Mouse (Mus musculus) layer of hippocampus, postnatal 36 days (tissue): ENCODE measurements around the gene Ankk1. TPM values are rescaled to one million over a fixed set of nuclear protein-coding genes. Genes with fewer than 3 reads are reported as not detected.

Source experiments
- DNase-seq, 2 experiments: peaks; one replicate each; pipeline ENCODE4 v3.0.0; 2022
- total RNA-seq, 2 experiments: library from RNA; stranded (reverse); gene quantifications; 2 replicates each; pipeline ENCODE4 v1.2.3; 2021

The Ankk1 gene
- not detected for total RNA-seq

- no peak for DNase-seq
These were observed at the start of gene Ankk1 for GRCm38 (mm10) chr9:49426921-49427320. TSS of gene Ankk1 (minus strand) at chr9:49427021.

- no peak for DNase-seq
These were observed 45.3 kb upstream of the Ankk1 start for GRCm38 (mm10) chr9:49472126-49472525.

DNA sequence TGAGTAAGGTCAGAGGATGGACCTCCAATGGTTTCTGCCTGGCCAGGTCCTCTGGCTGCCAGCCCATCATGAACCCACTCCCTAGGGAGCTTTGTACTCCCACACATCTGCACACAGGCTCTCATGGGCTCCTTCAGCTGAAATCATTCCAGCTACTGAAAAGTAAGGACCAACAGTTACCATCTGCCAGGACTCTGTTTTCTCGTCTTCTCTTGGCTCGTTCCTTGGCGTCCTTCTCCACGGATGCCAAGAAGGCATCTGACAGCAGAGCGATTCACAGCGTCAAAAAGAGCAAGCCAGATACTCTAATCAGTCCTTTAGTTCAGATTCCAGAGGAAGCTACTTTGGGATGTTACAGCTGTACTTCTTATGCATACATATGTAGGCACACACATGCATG is 44.1 kb upstream of the Ankk1 start:
- DNase-seq = no peak

DNA sequence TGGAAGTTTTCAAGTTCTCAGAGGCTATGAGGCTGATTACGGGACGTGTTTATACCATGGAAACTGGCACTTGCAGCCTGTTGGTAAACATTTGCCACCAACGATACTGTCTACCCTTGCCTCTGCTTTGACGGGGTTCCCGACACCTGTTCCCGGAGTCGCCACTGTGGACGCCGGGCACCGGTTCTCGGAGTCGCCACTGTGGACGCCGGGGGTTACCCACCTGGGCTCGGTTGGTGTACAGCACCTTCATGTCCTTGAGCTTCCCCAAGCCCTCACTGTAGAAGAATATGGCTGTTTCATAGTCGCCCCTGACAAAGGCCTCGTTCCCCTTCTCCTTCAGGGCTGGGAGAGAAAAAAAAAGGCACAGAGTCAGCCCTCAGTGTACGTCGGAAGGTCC is 43.2 kb upstream of the Ankk1 start:
- DNase-seq = no peak

DNA sequence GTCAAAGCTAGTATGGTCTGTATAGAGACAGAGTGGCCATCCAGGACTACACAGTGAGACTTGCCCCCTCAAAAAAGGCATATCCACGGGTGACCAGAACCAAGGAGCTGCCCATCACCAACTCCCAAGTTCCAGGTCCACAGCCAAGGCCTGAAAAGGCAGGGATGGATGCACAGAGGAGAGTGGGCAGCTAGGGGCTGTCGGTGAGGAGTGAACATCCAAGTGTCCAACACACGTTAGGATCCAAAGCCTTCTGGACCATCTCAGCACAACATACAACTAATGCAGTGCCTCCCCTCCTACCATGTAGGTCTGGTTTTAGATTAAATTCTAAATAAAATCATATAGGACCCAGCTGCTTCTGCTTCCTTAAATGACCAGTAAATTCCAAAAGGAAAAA is 29.3 kb upstream of the Ankk1 start:
- DNase-seq = no peak

GRCm38 (mm10) chr9:49452396-49452795 is 25.6 kb upstream of the Ankk1 start:
- DNase-seq = no peak

DNA sequence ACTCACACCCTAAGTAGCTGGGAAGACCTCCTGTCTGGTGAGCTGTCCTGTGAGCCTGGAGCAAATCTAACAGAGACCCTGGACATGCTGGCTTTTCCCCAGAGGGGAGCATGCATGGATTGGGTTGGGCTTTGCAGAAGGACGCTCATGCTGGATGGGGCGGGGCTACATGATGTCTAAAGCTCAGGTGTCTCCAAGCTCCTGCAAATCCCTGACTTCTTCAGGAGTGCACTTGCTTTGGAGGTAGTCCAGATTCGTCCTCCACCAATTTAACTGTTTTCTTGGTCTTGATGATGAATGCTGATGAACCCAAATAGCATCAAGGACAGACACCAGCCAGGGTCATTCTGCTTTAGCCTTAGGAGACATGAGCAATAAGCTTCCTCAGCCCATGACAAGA is 23.7 kb upstream of the Ankk1 start:
- no peak for DNase-seq

- DNase-seq = no peak
These were observed 15.8 kb upstream of the Ankk1 start for GRCm38 (mm10) chr9:49442621-49443020.

GRCm38 (mm10) chr9:49427478-49427877 is 657 bp upstream of the Ankk1 start:
- DNase-seq = no peak

GRCm38 (mm10) chr9:49425585-49425984 is 1.2 kb downstream of the Ankk1 start:
- no peak for DNase-seq

DNA sequence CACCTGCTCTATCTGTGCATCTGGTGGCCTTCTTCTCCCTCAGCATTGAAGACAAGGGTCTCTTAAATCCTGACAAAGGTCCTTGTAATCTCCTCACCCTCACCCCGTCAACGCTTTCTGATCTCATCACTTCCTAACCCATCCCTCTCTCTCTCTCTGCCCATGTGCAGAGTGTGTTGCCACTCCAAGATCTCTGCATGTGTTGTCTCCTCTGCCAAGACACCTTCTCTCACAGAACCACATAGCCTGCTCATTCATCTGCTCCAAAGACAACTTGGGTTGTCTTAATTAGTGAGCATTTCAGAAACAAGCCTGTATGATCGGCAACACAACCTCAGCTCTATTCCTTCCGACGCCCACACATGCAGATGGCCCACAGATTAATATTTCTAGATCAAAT is 3.0 kb downstream of the Ankk1 start:
- DNase-seq = no peak

DNA sequence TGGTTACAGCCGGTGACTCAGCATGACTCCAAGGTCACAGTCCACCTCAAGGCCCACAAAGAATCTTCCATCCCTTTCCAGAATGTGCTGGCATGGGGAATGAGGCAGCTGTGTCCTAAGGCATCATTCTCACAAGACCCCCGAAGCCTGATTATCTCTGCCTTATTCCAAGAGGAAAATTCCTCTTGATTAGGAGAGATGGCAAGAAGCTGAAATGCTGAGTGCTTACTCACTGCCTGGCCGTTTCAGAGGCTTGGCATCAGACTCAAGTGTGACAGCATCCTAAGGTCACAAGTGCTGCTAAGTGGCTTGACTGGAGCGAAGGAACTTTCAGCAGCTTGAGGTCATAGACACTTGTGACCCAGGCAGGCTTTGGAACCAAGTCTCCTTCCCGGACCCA is 16.2 kb downstream of the Ankk1 start:
- no peak for DNase-seq

GRCm38 (mm10) chr9:49407028-49407427 is 19.8 kb downstream of the Ankk1 start:
- DNase-seq = no peak

DNA sequence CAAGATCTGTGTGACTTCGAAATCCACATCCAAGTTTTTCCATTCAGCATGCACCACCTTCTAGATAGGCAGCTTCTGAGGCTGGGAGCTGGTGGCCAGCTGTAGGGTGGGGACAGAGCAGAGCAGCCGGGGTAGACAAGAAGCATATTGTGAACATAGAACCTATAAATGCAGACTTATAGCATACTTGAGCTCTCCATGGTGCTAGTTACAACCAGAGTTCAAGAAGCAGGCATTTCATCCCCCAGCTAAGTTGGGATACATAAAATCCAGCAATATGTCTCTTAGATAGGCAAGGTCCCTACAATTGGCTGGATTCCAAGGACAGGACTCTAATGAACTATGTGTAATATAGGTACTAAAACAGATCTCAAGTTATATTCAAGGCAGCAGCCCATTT is 23.1 kb downstream of the Ankk1 start:
- DNase-seq = no peak

DNA sequence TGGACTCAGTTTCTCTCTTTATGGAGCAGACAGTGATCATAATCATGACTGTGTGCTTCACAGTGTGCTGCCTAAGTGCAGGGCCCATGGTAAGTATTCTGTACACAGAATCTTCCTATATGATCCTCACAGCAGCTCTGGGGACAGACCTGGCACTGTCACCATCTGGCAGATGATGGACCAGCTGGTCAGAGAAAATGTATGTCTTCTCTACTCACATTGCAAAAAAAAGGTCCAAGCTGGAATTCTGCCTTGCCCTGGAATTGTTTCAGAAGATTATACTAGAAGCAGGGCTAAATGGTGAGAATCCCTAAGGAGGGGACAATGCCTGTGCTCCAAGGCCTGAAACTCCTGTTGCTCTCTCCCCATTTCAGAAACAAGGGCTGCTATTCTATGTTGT is 30.8 kb downstream of the Ankk1 start:
- DNase-seq = no peak

DNA sequence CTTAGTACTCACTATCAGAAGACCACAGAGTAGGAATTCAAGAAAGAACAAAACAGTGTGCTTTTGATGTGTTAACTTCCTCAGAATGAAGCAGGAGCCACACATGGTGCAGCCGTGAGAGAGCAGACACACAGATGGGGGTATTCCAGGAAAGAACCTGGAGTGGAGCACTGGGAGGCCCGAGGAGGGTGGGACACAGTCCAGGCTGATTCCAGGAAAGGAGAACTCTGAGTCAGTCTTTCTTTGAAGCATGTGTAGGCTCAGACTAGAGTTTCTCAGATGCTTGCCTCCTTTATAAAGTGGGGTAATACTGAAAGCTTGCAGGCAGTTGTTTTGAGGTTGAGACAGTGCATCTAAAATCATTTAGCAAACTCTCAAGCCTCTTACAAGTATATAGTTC is 34.6 kb downstream of the Ankk1 start:
- DNase-seq = no peak

GRCm38 (mm10) chr9:49386119-49386518 is 40.7 kb downstream of the Ankk1 start:
- DNase-seq = no peak

GRCm38 (mm10) chr9:49385301-49385700 is 41.5 kb downstream of the Ankk1 start:
- no peak for DNase-seq

DNA sequence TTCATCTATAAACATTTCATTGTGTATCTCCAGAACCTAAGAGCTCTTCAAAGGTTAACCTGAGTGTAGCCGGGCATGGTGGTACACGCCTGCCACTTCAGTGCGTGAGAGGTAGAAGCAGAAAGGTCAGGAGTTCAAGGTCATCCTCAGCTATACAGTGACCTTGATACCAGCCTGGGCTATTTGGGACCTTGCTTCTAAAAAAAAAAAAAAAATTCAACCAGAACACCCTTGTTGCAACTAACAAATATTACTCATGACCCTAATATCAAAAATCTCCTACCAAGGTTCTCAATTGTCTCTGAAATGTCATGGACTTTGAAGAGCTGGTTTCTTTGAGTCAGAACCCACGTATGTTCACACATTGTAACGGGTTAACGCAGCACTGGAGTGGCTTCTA is 42.0 kb downstream of the Ankk1 start:
- no peak for DNase-seq

DNA sequence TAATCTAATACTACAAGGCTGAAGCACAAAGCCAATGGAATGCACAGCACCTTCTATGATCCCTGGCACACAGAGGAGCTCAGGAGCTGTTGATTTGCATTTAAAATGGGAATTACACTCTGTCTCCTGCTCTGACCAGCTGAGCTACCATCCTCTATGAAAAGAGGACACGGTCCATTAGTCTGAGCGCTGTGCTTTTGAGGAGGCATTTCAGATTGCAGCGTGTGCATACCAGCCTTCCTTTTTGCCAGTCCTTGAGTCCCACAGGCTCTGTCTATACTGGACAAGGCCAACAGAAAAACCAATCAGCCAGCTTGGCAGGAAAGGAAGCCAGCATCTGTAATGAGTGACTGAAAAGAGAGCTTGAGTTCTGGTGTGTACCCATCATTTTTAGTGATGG is 42.8 kb downstream of the Ankk1 start:
- DNase-seq = no peak

DNA sequence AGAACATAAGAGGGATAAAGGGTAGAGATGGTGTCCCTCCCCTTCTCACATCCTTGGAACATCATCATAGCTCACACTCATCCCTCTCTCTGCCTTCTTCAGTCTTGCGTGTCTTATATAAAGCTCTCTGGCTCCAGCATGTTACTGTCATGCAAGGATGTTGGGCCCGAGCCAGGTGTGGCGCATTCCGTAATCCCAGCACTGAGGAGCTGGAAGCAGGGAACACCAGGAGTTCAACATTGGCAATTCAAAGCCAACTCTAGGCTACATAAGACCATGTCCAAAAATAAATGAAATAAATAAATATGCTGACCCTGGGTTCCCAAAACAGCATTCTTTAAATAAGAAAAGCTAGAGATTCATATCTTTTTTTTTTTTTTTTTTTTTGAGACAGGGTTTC is 46.9 kb downstream of the Ankk1 start:
- DNase-seq = no peak

GRCm38 (mm10) chr9:49373946-49374345 is 52.9 kb downstream of the Ankk1 start:
- no peak for DNase-seq

DNA sequence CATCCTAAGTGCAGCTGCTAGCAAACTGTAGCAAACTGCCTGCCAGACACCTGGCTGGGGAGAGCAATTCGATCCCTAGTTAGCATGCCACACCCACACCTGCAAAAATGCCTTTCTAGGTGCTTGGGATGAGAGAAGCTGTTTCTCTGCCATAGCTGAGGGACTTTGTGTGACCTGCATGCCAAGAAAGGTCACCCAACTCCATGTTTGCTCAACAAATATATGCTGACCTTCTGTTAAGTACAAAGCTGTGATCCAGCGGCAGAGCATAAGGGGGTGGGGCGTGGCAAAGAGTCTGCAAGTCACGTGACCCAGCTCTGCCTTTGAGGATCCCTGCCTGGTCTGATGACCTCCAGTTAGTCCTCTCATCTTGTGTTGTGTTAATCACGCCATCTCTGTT is 61.1 kb downstream of the Ankk1 start:
- no peak for DNase-seq
